Mouse (Mus musculus) olfactory bulb, adult 2 months (tissue): ENCODE results near the gene Pibf1. TPM values are rescaled to one million over a fixed set of nuclear protein-coding genes. Genes with fewer than 3 reads are reported as not detected.

Experiments used
- H3K27ac ChIP-seq: fragments of 200-500 bp; 2 replicates; pipeline ENCODE4 v1.5.1; 2012; ENCODE audit warnings: low read depth, low read length; ENCODE audit not compliant: insufficient read depth
- H3K4me1 ChIP-seq: fragments of 200-500 bp; 2 replicates; pipeline ENCODE4 v1.6.1; 2012; ENCODE audit warnings: low read length; ENCODE audit not compliant: control insufficient read depth, insufficient read depth
- H3K4me3 ChIP-seq: fragments of 200-500 bp; 2 replicates; pipeline ENCODE4 v1.5.1; 2012; ENCODE audit warnings: mild to moderate bottlenecking, low read depth, low read length, moderate library complexity; ENCODE audit not compliant: insufficient read depth
- CTCF ChIP-seq: fragments of 200-500 bp; IDR thresholded peaks from 2 replicates; pipeline ENCODE4 v1.5.1; 2012; ENCODE audit warnings: low read depth, mild to moderate bottlenecking, low read length, moderate library complexity; ENCODE audit not compliant: insufficient read depth
- POLR2A ChIP-seq: fragments of 200-500 bp; IDR thresholded peaks from 2 replicates; pipeline ENCODE4 v1.6.1; 2012; ENCODE audit warnings: mild to moderate bottlenecking, low read depth, low read length, moderate library complexity; ENCODE audit not compliant: insufficient read depth
- WGBS: fragments of 180-500 bp; shearing (Covaris S2); methylation state at CpG from one replicate; pipeline ENCODE4 v1.1.7; 2018; 5-methylcytosine and 5-hydroxymethylcytosine counted together
- polyA plus RNA-seq: library from polyadenylated mRNA; stranded (reverse); fragments of >200 nt; gene quantifications from 2 replicates; pipeline ENCODE4 v1.2.4, GENCODE M21; 2012; ENCODE audit warnings: low replicate concordance; ENCODE audit not compliant: missing spikeins, insufficient read depth, insufficient read length

Gene Pibf1
- not detected in 2 replicates for polyA plus RNA-seq

DNA sequence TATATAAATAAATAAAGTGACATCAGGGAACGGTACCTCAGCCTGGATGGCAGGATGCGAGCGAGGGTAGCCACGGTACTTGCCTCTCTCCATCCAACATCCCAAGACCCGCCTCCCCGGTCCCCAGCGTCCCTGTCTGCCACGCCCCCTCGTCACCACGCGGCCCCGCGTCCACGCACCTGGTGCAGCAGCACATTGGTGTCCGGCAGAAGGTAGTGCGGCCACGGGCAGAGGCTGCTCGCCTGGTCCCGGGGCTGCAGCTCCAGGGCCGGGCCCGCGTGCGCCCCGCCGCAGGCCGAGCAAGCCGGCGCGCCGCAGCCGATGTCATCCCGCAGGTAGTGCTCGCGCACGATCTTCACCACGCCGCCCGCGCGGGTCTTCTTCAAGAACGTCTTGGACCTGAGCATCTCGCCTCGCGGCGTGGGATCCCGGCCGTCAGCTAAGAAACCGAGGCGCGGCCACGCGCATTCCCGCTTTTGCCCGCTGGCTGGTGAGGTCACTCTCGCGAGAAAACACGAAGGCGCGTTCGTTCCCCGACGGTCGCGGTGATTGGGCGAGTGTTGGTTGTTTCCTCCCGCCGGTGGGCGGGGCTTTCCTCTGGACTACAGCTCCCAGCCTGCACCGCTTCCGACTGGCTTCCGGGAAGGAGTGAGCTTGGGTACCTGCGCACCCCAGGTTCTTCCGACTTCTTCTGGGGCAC is at the start of gene Pibf1, which contains the start of gene Dis3:
TSS of gene Pibf1 (plus strand) at position 158 of the 700 bp plus-strand sequence.
TSS of gene Dis3 (minus strand) at position 504 of the 700 bp plus-strand sequence.
- Histone ChIP-seq H3K27ac (no peak within 1 kb of the TSS), H3K4me3 (peak within 1 kb of the TSS; percentile 94), H3K4me1 (no peaks in the 10 kb centered on the region)
- WGBS, result under 1% methylated on average over 73 of the region's 73 CpGs
- no peak for TF ChIP-seq CTCF
- TF ChIP-seq POLR2A, result peak; percentile 75

DNA sequence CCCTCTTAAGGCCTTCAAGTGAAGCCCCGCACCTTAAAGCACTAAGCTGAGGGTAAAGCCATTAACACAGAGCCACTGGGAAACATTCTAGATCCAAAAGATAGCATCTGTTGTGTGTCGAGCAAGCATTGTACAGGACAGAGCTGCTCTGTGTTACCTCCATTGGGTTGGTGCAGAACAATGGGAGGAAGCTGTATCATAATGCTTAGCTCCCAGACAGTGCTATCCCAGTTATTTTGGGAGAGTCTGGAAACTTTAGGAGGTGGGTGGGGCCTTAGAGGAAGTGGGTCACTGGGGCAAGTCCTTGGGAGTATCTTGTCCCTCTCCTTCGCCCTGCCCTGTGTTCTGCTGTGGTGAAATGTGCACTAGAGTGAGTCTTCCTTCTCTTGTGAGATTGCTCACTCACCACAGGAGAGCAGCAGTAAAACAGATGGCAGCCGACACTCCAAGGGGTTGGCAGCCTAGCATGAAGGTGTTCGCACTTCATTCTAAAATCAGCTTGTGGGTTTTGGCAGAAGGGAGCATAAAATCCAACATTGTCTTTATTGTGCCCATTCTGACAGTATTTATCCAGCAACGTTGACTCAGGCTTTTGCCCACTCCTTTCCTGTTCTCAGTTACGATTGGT is 40.2 kb upstream of the Pibf1 start:
- WGBS, result 91% methylated on average over 7 of the region's 7 CpGs
- Histone ChIP-seq H3K4me1 (peaks cover 3% of the 10 kb centered on the region; the same call in 1 of the 2 replicates), H3K4me3 (no peak overlapping the region), H3K27ac (no peak overlapping the region)
- TF ChIP-seq CTCF (no peak), POLR2A (no peak)

DNA sequence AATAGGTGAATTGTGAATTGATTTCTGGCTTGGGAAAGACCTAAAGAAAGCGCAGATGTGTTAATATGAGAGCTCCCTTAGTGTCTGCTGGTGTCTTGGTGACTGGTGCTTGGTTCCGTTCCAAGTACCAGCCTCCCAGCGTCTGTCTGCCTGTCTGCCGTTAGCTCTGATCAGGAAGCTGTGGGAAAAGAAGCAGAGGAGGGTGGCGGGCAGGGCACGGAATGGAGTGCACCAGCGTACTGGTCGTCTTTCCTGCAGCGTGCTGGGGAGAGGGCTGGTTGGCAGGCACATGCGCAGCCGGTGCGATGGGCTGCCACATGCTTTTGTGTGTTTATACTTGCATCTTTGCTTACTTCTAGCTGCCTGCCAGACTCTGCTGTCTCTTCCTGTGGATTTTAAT is 38.6 kb upstream of the Pibf1 start:
- peaks cover 3% of the 10 kb centered on the region; the same call in 1 of the 2 replicates for H3K4me1 ChIP-seq
- WGBS, result 29% methylated on average over 12 of the region's 12 CpGs
- no peak overlapping the region for H3K27ac ChIP-seq
- H3K4me3 ChIP-seq, result peak overlapping the region; percentile 27
- TF ChIP-seq POLR2A (no peak), CTCF (no peak)

DNA sequence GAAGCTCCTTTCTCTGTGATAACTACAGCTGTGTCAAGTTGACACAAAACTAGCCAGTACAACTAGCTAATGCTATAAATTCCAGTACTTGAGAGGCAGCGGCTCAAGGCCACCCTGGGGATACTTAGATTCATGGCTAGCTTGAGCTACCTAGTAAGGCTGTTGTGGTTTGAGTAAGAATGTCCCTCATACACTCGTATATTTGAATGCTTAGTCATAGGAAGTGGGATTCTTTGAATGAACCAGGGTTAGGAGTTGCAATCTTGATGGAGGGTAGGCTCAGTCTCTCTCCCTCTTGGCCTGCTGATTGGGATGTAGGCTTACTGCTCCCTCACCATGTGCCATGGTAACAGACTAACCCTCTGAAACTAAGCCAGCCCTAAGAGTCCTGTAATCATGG is 36.1 kb upstream of the Pibf1 start:
- H3K27ac ChIP-seq, result no peak overlapping the region
- 96% methylated on average over 2 of the region's 2 CpGs for WGBS
- TF ChIP-seq POLR2A, result no peak
- no peak for TF ChIP-seq CTCF
- H3K4me3 ChIP-seq, result no peak overlapping the region
- H3K4me1 ChIP-seq, result peaks cover 3% of the 10 kb centered on the region; the same call in 1 of the 2 replicates

DNA sequence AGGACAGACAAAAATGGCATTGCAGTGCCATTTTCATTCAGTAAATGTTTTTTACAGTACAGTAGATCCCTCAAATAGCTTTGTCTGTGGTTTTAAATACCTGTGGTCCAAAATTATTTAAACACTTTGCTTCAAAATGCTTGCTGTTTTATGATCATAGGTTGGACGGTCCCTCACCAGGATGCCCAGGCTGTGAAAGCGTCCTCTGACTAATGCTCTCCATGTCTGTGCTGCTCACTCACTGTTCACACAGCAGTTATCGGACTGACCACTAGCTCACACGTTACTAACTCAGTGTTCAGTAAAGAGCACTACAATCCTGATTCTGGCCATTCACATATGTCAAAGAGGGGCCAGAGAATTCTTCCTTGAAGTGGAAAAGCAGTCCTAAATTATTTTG is 28.1 kb upstream of the Pibf1 start:
- no peak overlapping the region for H3K4me3 ChIP-seq
- no peak overlapping the region for H3K27ac ChIP-seq
- TF ChIP-seq CTCF (no peak), POLR2A (no peak)
- no peaks in the 10 kb centered on the region for H3K4me1 ChIP-seq
- 93% methylated on average over 4 of the region's 4 CpGs for WGBS

DNA sequence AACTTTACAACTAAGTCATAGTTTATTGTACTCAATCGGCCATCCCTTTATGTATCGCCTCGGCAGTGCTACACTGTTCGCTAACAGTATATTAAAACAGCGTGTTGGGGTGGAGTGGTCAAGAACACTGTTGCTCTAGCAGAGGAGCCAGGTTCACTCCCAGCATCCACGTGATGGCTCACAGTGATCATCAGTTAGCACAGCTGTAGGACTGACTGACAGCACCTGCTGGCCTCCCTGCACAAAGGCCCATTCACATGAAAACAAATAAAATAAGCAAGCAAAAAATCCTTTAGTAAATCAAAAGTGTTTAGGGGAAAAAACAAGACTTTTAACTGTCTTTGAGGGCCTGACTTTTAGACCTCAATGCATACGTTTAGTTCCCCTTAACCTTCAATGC is 10.3 kb upstream of the Pibf1 start:
- no peak overlapping the region for H3K4me3 ChIP-seq
- H3K27ac ChIP-seq, result no peak overlapping the region
- no peaks in the 10 kb centered on the region for H3K4me1 ChIP-seq
- WGBS, result 91% methylated on average over 7 of the region's 7 CpGs
- no peak for TF ChIP-seq CTCF
- TF ChIP-seq POLR2A, result no peak

DNA sequence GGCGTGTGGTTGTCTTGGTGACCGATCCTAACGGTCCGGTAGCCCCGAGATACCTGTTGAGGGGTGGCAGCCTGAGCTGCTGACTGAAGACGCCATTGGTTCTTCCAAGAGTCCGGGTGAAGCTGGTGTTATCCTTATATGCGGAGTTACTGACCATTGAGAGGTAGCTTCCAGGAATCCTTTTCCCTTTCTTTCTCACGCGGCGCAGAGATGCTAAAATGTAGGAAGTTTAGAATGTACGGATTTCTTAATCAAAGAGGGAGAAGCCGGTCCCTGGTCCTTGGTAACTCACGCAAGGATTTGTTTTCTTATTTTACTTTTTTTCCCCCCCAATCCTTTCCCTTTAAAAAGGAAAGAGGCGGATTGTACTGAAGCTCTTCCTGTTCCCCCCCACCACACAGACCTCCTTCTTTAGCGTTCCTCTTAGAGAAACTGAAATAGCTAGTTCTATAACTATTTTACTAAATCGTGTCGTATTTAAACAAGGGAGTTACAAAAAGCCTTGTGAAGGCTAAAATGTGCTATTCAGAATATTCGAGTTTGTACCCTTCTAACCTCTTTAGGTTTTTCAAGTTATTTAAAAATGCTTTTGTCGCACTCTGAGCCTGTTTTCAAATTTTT is 853 bp downstream of the Pibf1 start:
- Histone ChIP-seq H3K4me3 (peak overlapping the region; percentile 94), H3K27ac (no peak overlapping the region), H3K4me1 (no peaks in the 10 kb centered on the region)
- TF ChIP-seq CTCF, result no peak
- no peak for TF ChIP-seq POLR2A
- 3% methylated on average over 20 of the region's 20 CpGs for WGBS

DNA sequence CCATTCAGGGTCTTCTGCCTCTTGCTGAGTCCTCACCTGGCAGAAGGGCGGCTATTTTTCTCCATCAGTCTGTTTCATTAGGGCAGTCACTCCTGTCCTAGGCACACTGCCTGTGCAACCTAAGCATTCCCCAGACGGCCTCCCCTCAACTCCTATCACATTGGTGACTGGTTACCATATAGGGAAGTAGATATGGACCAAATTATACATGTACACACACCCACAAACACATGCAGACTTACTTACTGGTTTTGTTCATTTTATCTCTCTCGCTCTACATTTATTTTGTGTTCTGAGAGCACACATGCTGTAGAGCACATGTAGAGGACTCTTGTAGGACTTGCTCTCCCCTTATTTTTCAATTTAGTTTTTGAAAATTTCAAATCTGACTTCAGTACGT is 3.8 kb downstream of the Pibf1 start:
- 93% methylated on average over 4 of the region's 4 CpGs for WGBS
- Histone ChIP-seq H3K4me1 (no peaks in the 10 kb centered on the region), H3K27ac (no peak overlapping the region), H3K4me3 (no peak overlapping the region)
- TF ChIP-seq CTCF, result no peak

DNA sequence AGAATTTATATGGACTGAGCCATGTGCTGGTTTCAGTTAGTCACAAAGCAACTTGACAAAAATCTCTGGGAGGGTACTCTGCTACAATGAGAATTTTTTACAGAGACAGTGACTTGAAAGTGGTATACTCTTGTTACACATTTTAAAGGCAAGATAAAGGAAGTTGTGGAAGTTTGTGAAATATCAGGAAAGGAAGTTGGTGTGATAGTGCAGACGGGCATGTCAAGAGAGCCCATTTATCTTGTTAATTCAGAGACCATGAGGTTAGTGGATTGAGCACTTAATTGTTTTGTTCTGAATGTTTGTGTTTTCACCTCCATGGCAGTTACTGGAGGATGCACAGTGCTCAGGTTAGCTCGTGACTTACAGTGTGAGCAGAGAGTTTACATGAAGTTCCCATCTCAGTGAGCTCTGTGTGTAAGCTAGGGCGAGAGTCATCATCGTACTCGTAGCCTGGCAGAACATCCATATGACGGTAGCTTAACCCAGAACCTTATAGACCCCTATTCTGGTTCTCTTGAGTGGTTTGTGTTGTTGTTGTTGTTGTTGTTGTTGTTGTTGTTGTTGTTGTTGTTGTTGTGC is 5.4 kb downstream of the Pibf1 start:
- WGBS, result 97% methylated on average over 6 of the region's 6 CpGs
- Histone ChIP-seq H3K4me3 (no peak overlapping the region), H3K4me1 (no peaks in the 10 kb centered on the region), H3K27ac (no peak overlapping the region)
- no peak for TF ChIP-seq POLR2A
